Mouse (Mus musculus): ENCODE data around the gene Fkbp9.

DNA sequence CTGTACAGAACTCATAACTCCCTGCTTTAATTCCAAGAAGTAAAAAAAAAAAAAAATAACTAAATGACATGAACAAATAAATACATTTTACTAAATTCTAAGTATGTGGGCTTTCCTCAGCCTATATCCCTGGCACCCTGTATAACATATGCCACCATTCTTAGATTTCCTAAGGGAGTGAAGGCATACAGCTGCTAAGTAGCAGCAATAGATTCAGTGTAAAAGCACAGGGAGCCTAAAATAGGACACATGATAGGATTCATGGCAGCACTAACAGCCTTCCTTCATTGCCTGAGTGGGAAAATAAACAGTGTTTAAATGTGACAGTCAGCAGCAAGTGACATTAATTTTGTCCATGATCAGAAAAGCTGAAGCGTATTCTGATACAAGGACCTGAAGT is 72.5 kb downstream of the Fkbp9 start:
- no peak for TF ChIP-seq CTCF (IDR thresholded peaks at IDR 0.05; ENCODE audit: control insufficient read depth, insufficient read depth, low read length)
- TF ChIP-seq POLR2A (IDR thresholded peaks at IDR 0.05; ENCODE audit: borderline replicate concordance, control insufficient read depth, low read depth, low read length), result no peak
